Mouse (Mus musculus): ENCODE measurements around the gene Clcn1.

GRCm38 (mm10) chr6:42295549-42296094 is 9.1 kb downstream of the Clcn1 start:
- TF ChIP-seq POLR2A (IDR thresholded peaks at IDR 0.05; ENCODE audit: borderline replicate concordance, low read depth, low read length) (no peak), CTCF (IDR thresholded peaks at IDR 0.05; ENCODE audit: low read depth, low read length) (no peak)

All from bone marrow macrophage, adult 2 months (primary cell).